Mouse (Mus musculus) erythroblast, embryonic 14.5 days (primary cell): ENCODE data around the gene Hadhb.

Experiments used
- GATA1 ChIP-seq: IDR thresholded peaks from 2 replicates; pipeline ENCODE4 v1.6.1; 2012; ENCODE audit warnings: low read length, inconsistent platforms, mixed read lengths
- TAL1 ChIP-seq: IDR thresholded peaks from 3 replicates; pipeline ENCODE4 v1.6.1; 2012; ENCODE audit warnings: low read length, inconsistent platforms, mixed read lengths

- TF ChIP-seq GATA1: no peak
- no peak for TF ChIP-seq TAL1
These were observed 40.3 kb upstream of the Hadhb start for GRCm38 (mm10) chr5:30114761-30115140.
